Mouse (Mus musculus) spleen, embryonic (tissue): ENCODE measurements around the gene Gpc5.

Source experiments
- CTCF ChIA-PET: fragments of 350-600 bp; sonication (Branson Sonifier 250); formaldehyde crosslinking; loops from one replicate; lab custom pipeline; 2022; lab: Charles Lee

Gpc5 gene

GRCm38 (mm10) chr14:115106326-115106725, 14.3 kb downstream of the Gpc5 start:
- CTCF ChIA-PET, result no interaction called here

- CTCF ChIA-PET, result no interaction called here
These were observed 15.5 kb downstream of the Gpc5 start for GRCm38 (mm10) chr14:115107467-115107866.

GRCm38 (mm10) chr14:115118626-115119025, 26.6 kb downstream of the Gpc5 start:
- CTCF ChIA-PET, result no interaction called here

GRCm38 (mm10) chr14:115148821-115149220, 56.8 kb downstream of the Gpc5 start:
- CTCF ChIA-PET, result no interaction called here

- CTCF ChIA-PET, result no interaction called here
These were observed 64.6 kb downstream of the Gpc5 start for GRCm38 (mm10) chr14:115156597-115156996.

GRCm38 (mm10) chr14:115177322-115177836, 85.4 kb downstream of the Gpc5 start:
- CTCF ChIA-PET, result no interaction called here

- CTCF ChIA-PET, result no interaction called here
These were observed 87.9 kb downstream of the Gpc5 start for GRCm38 (mm10) chr14:115179925-115180324.

- CTCF ChIA-PET, result no interaction called here
These were observed 96.2 kb downstream of the Gpc5 start for GRCm38 (mm10) chr14:115188256-115188655.

GRCm38 (mm10) chr14:115228075-115228474, 136.1 kb downstream of the Gpc5 start:
- CTCF ChIA-PET, result no interaction called here

GRCm38 (mm10) chr14:115236387-115236786, 144.4 kb downstream of the Gpc5 start:
- CTCF ChIA-PET, result no interaction called here

GRCm38 (mm10) chr14:115240621-115241373, 148.8 kb downstream of the Gpc5 start:
- CTCF ChIA-PET, result no interaction called here

- CTCF ChIA-PET, result no interaction called here
These were observed 158.5 kb downstream of the Gpc5 start for GRCm38 (mm10) chr14:115250537-115250936.

GRCm38 (mm10) chr14:115251791-115252190, 159.8 kb downstream of the Gpc5 start:
- CTCF ChIA-PET, result no interaction called here

GRCm38 (mm10) chr14:115253155-115253554, 161.1 kb downstream of the Gpc5 start:
- CTCF ChIA-PET, result no interaction called here

GRCm38 (mm10) chr14:115253685-115254084, 161.7 kb downstream of the Gpc5 start:
- CTCF ChIA-PET, result no interaction called here

- CTCF ChIA-PET, result no interaction called here
These were observed 177.8 kb downstream of the Gpc5 start for GRCm38 (mm10) chr14:115269703-115270402.

GRCm38 (mm10) chr14:115270445-115270844, 178.4 kb downstream of the Gpc5 start:
- CTCF ChIA-PET, result no interaction called here

GRCm38 (mm10) chr14:115282782-115283181, 190.8 kb downstream of the Gpc5 start:
- CTCF ChIA-PET, result no interaction called here

- CTCF ChIA-PET, result no interaction called here
These were observed 232.2 kb downstream of the Gpc5 start for GRCm38 (mm10) chr14:115324247-115324646.

GRCm38 (mm10) chr14:115326426-115326825, 234.4 kb downstream of the Gpc5 start:
- CTCF ChIA-PET, result no interaction called here

GRCm38 (mm10) chr14:115339084-115339483, 247.1 kb downstream of the Gpc5 start:
- CTCF ChIA-PET, result no interaction called here

- CTCF ChIA-PET, result interaction anchor here (0.7 kb wide), 1 partner anchor 351 kb away, joined by 6 read pairs; no protein-coding TSS in a partner anchor
These were observed 250.6 kb downstream of the Gpc5 start for GRCm38 (mm10) chr14:115342597-115342996.

GRCm38 (mm10) chr14:115349448-115349847, 257.4 kb downstream of the Gpc5 start:
- CTCF ChIA-PET, result no interaction called here
